Comparison of ENCODE assay signal across 11 mouse cellular contexts in genomic region chr16:52588291-52588781, GRCm38 (mm10).
A peak's percentile ranks its signal among the peaks of the same experiment; 100 is the strongest.
DNase-seq lines count a peak whose midpoint lies in the region; ATAC-seq and TF ChIP-seq lines count a peak whose summit lies in the region.
"Had no signal": no experiment of that assay in that cellular context is flagged by ENCODE, and none has a peak within 500 bp of the region (broad histone marks: within the 10 kb centered on the region; RNA-seq: fewer than 3 reads in every experiment).

No protein-coding gene starts in this region.

- no peak overlapping the region for H3K4me2 ChIP-seq in hindbrain, postnatal 0 days (ENCODE audit: low read depth, low read length)
- no peak overlapping the region for H3K4me2 ChIP-seq in hindbrain, embryonic 16.5 days (ENCODE audit: low read length)
- H3K4me2 ChIP-seq in neural tube, embryonic 14.5 days (ENCODE audit: low read depth, low read length) = no peak overlapping the region
- no peak overlapping the region for H3K4me2 ChIP-seq in neural tube, embryonic 15.5 days
- H3K4me2 ChIP-seq: limb, embryonic 13.5 days had no signal

- no peak overlapping the region for H3K9ac ChIP-seq in hindbrain, postnatal 0 days (replicated peaks; ENCODE audit: low read length)
- no peak overlapping the region for H3K9ac ChIP-seq in hindbrain, embryonic 16.5 days (ENCODE audit: low read depth, low read length)
- no peak overlapping the region for H3K9ac ChIP-seq in neural tube, embryonic 14.5 days (replicated peaks; ENCODE audit: low read depth, low read length)
- H3K9ac ChIP-seq in neural tube, embryonic 15.5 days (replicated peaks) = no peak overlapping the region
- H3K9ac ChIP-seq: limb, embryonic 13.5 days had no signal

- no peaks in the 10 kb centered on the region for H3K36me3 ChIP-seq in hindbrain, postnatal 0 days (ENCODE audit: insufficient read depth, low read length)
- no peaks in the 10 kb centered on the region for H3K36me3 ChIP-seq in hindbrain, embryonic 16.5 days (ENCODE audit: control insufficient read depth, insufficient read depth, low read length)
- no peaks in the 10 kb centered on the region for H3K36me3 ChIP-seq in neural tube, embryonic 14.5 days (ENCODE audit: control insufficient read depth, insufficient read depth, low read length)
- no peaks in the 10 kb centered on the region for H3K36me3 ChIP-seq in neural tube, embryonic 15.5 days
- H3K36me3 ChIP-seq: limb, embryonic 13.5 days had no signal

- no peak for TF ChIP-seq CTCF in hindbrain, postnatal 0 days (IDR thresholded peaks at IDR 0.05; ENCODE audit: low read depth)
- TF ChIP-seq CTCF in layer of hippocampus, adult 2 months (conservative IDR thresholded peaks at IDR 0.05) = no peak

- H3K9me3 ChIP-seq in hindbrain, postnatal 0 days (ENCODE audit: low read length) = no peaks in the 10 kb centered on the region
- H3K9me3 ChIP-seq in hindbrain, embryonic 16.5 days (ENCODE audit: control insufficient read depth, low read length) = no peaks in the 10 kb centered on the region
- no peaks in the 10 kb centered on the region for H3K9me3 ChIP-seq in neural tube, embryonic 14.5 days (ENCODE audit: control insufficient read depth, low read length)
- H3K9me3 ChIP-seq in neural tube, embryonic 15.5 days (replicated peaks) = no peaks in the 10 kb centered on the region
- H3K9me3 ChIP-seq: limb, embryonic 13.5 days had no signal

- WGBS in hindbrain, postnatal 0 days = 59% methylated on average over 1 of the region's 1 CpGs
- WGBS in hindbrain, embryonic 16.5 days = 44% methylated on average over 1 of the region's 1 CpGs
- WGBS in neural tube, embryonic 14.5 days = 47% methylated on average over 1 of the region's 1 CpGs
- 53% methylated on average over 1 of the region's 1 CpGs for WGBS in neural tube, embryonic 15.5 days

- no peaks in the 10 kb centered on the region for H3K4me1 ChIP-seq in hindbrain, postnatal 0 days (ENCODE audit: insufficient read depth, low read length)
- no peaks in the 10 kb centered on the region for H3K4me1 ChIP-seq in hindbrain, embryonic 16.5 days (ENCODE audit: control insufficient read depth, insufficient read depth, low read depth, low read length)
- no peaks in the 10 kb centered on the region for H3K4me1 ChIP-seq in neural tube, embryonic 14.5 days (ENCODE audit: control insufficient read depth, insufficient read depth, low read length)
- no peaks in the 10 kb centered on the region for H3K4me1 ChIP-seq in neural tube, embryonic 15.5 days
- H3K4me1 ChIP-seq: limb, embryonic 13.5 days had no signal

- no peak for ATAC-seq in hindbrain, postnatal 0 days
- no peak; the same call in 1 of the 2 replicates for ATAC-seq in hindbrain, embryonic 16.5 days
- peak; percentile 91 for ATAC-seq in neural tube, embryonic 14.5 days (ENCODE audit: low read depth)
- no peak for ATAC-seq in neural tube, embryonic 15.5 days (ENCODE audit: low FRiP score)

- H3K4me3 ChIP-seq in hindbrain, postnatal 0 days (ENCODE audit: low read length) = no peak overlapping the region
- H3K4me3 ChIP-seq in hindbrain, embryonic 16.5 days (ENCODE audit: low read length) = no peak overlapping the region
- H3K4me3 ChIP-seq in neural tube, embryonic 14.5 days (ENCODE audit: low read depth, low read length) = no peak overlapping the region
- no peak overlapping the region for H3K4me3 ChIP-seq in neural tube, embryonic 15.5 days (replicated peaks)
- no peak overlapping the region for H3K4me3 ChIP-seq in layer of hippocampus, adult 2 months
- H3K4me3 ChIP-seq: limb, embryonic 13.5 days had no signal

- DNase-seq in hindbrain, postnatal 0 days (ENCODE audit: low spot score) = peak; percentile 8
- peak; percentile 54 to 55 for DNase-seq in layer of hippocampus, adult 2 months (ENCODE audit: low spot score in 2 of 2)
- peak; percentile 48 for DNase-seq in telencephalon, adult 2 months (ENCODE audit: low read depth, low spot score)
- DNase-seq in adrenal gland, adult 8-10 months = no peak
- DNase-seq: cerebellum, postnatal 25 days; heart, postnatal 10 days; thymus, postnatal 36 days had no signal

- H3K27me3 ChIP-seq in hindbrain, postnatal 0 days (ENCODE audit: insufficient read depth, low read length) = no peaks in the 10 kb centered on the region
- no peaks in the 10 kb centered on the region for H3K27me3 ChIP-seq in hindbrain, embryonic 16.5 days (replicated peaks; ENCODE audit: control insufficient read depth, insufficient read depth, low read length)
- no peaks in the 10 kb centered on the region for H3K27me3 ChIP-seq in neural tube, embryonic 14.5 days (ENCODE audit: control insufficient read depth, insufficient read depth, low read length)
- H3K27me3 ChIP-seq in neural tube, embryonic 15.5 days (replicated peaks) = no peaks in the 10 kb centered on the region
- H3K27me3 ChIP-seq: limb, embryonic 13.5 days had no signal

- H3K27ac ChIP-seq in hindbrain, postnatal 0 days = no peak overlapping the region
- H3K27ac ChIP-seq in hindbrain, embryonic 16.5 days (ENCODE audit: low read depth, low read length) = no peak overlapping the region
- no peak overlapping the region for H3K27ac ChIP-seq in neural tube, embryonic 14.5 days (ENCODE audit: low read depth, low read length)
- no peak overlapping the region for H3K27ac ChIP-seq in neural tube, embryonic 15.5 days (replicated peaks)
- no peak overlapping the region for H3K27ac ChIP-seq in layer of hippocampus, adult 2 months
- H3K27ac ChIP-seq: limb, embryonic 13.5 days had no signal
